Mouse (Mus musculus): ENCODE measurements around the gene Mitf. TPM values are rescaled to one million over a fixed set of nuclear protein-coding genes. Genes with fewer than 3 reads are reported as not detected.
A peak's percentile ranks its signal among the peaks of the same experiment; 100 is the strongest.

Mitf gene
- polyA plus RNA-seq, 1 experiment: 6.1 TPM

DNA sequence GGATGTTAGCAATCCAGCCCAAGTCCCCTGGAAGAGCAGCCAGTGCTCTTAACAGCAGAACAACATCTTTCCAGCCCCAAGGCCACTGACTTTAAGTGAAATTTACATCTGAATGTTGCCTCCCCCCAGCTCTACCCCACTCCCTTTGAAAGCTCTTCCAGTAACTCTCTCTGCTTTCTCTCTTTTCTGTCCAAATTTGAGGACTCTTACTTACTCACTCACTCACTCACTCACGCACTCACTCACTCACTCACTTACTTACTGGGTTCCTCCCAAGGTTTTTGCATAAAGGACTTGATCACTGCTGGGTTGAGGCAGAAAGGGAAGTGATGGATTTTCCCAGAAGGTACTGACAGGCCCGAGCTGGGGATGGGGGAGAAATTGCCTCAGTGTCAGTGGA lies 154.9 kb downstream of the Mitf start:
- no peaks in the 10 kb centered on the region for H3K4me1 ChIP-seq (ENCODE audit: control insufficient read depth, insufficient read depth, low read length)
- no peak overlapping the region for H3K4me3 ChIP-seq (replicated peaks; ENCODE audit: extremely low read depth, low read depth, low read length)
- DNase-seq: no peak
- 60% methylated on average over 2 of the region's 2 CpGs for WGBS
- TF ChIP-seq POLR2A (IDR thresholded peaks at IDR 0.05; ENCODE audit: borderline replicate concordance, extremely low read depth, low read depth, low read length): no peak
- TF ChIP-seq CTCF (IDR thresholded peaks at IDR 0.05; ENCODE audit: insufficient read depth, low read length): no peak

DNA sequence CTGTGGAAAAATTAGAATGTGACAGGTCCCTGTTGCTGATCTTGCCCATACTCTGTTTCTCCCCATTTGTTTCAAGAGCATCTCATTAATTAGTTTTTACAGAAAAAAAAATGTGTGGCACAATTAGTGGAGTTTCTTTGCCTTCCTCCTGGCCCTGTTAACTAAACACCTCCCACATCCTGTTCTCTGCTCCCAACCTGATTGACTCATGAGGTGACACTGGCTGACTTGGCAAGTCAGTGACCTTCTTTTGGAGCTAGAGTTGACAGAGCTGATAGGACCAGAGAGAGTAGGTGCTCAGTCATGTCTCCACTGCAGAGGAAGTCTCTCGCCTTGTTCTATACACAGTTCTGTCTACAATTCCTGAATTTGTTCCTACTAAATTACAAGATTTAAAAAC lies 155.5 kb downstream of the Mitf start:
- Histone ChIP-seq H3K4me3 (replicated peaks; ENCODE audit: extremely low read depth, low read depth, low read length) (no peak overlapping the region), H3K4me1 (ENCODE audit: control insufficient read depth, insufficient read depth, low read length) (no peaks in the 10 kb centered on the region)
- WGBS: 55% methylated on average over 1 of the region's 1 CpGs
- DNase-seq: no peak
- TF ChIP-seq POLR2A (IDR thresholded peaks at IDR 0.05; ENCODE audit: borderline replicate concordance, extremely low read depth, low read depth, low read length) (no peak), CTCF (IDR thresholded peaks at IDR 0.05; ENCODE audit: insufficient read depth, low read length) (no peak)

DNA sequence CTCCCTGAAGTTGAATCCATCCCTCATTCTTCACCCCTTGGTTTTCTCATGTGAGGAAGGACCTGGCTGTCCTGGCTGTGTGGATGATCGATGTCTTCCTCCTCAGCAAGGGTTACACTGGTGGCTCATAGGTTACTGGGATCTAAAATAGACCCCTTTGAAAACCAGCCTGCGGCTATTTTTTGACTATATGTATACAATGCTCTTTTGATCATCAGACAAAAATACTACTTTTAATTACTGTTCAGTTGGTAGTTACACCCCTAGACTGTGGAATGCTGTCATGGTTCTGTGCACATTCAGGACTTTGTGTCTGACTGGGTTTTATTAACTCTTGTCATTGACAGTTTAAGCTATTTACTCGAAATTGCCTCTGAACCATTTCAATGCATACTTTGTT lies 157.9 kb downstream of the Mitf start:
- DNase-seq: no peak
- no peak for TF ChIP-seq CTCF (IDR thresholded peaks at IDR 0.05; ENCODE audit: insufficient read depth, low read length)
- TF ChIP-seq POLR2A (IDR thresholded peaks at IDR 0.05; ENCODE audit: borderline replicate concordance, extremely low read depth, low read depth, low read length): no peak
- H3K4me3 ChIP-seq (replicated peaks; ENCODE audit: extremely low read depth, low read depth, low read length): no peak overlapping the region
- WGBS: 64% methylated on average over 3 of the region's 3 CpGs
- no peaks in the 10 kb centered on the region for H3K4me1 ChIP-seq (ENCODE audit: control insufficient read depth, insufficient read depth, low read length)

DNA sequence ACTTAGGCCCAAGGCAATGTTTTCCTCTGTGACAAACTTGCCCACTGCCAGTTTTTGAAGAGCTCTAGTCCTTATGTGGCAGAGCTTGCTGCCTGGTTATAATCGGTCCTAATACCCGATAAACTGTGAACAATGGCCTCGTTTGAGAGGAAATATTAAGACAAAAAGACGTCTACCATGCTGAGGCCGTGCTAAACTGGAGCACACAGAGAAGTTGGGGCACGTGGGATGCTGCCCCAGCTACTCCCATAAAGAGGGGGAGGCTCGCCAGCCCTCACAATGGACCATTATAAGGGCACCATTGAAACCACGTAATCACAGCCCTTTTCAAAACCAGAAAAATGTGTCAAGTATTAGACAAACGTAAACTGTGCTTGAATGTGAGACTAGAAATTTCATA lies 174.8 kb downstream of the Mitf start:
- no peak for DNase-seq
- H3K4me1 ChIP-seq (ENCODE audit: control insufficient read depth, insufficient read depth, low read length): peaks cover 2% of the 10 kb centered on the region; the same call in 1 of the 2 replicates
- H3K4me3 ChIP-seq (replicated peaks; ENCODE audit: extremely low read depth, low read depth, low read length): no peak overlapping the region
- TF ChIP-seq POLR2A (IDR thresholded peaks at IDR 0.05; ENCODE audit: borderline replicate concordance, extremely low read depth, low read depth, low read length) (no peak), CTCF (IDR thresholded peaks at IDR 0.05; ENCODE audit: insufficient read depth, low read length) (no peak)
- WGBS: 68% methylated on average over 9 of the region's 9 CpGs

DNA sequence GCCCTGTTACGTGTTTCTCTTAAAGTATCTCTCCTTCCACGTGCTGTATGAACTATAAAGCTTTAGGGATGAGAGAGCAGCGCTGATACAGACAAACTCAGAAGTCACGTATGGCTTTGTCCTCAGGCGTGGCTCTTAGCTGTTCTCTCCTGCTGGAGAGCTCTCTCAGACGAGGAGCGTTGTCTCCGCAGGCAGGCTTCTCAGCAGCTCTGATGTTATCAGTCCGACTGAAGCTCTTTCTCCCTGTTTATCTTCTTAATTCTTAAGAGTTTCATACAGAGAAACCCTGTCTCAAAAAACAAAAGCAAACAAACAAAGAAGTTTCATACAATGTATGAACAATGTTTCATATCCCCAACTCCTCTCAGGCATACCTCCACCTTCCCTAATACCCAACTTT lies 178.8 kb downstream of the Mitf start:
- WGBS: 69% methylated on average over 9 of the region's 9 CpGs
- TF ChIP-seq POLR2A (IDR thresholded peaks at IDR 0.05; ENCODE audit: borderline replicate concordance, extremely low read depth, low read depth, low read length) (no peak), CTCF (IDR thresholded peaks at IDR 0.05; ENCODE audit: insufficient read depth, low read length) (no peak)
- DNase-seq: no peak
- Histone ChIP-seq H3K4me3 (replicated peaks; ENCODE audit: extremely low read depth, low read depth, low read length) (no peak overlapping the region), H3K4me1 (ENCODE audit: control insufficient read depth, insufficient read depth, low read length) (no peaks in the 10 kb centered on the region)

DNA sequence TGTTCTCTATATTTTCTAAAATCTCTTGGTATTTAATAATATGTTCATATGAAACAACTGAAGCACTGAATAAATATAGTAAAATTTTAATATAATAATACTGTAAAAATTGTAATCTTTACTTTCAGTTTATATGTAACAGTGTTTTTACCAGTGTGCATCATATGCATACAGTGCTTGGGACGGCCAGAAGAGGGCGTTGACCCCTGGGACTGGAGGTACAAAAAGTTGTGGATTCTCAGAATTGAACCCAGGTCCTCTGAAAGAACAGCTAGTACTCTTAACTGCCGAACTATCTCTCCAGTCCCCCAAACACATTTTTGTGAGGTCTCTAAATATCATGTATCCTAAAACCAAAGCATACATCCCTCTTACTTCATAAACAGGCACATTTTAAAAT lies 179.6 kb downstream of the Mitf start:
- no peaks in the 10 kb centered on the region for H3K4me1 ChIP-seq (ENCODE audit: control insufficient read depth, insufficient read depth, low read length)
- WGBS: 79% methylated on average over 3 of the region's 3 CpGs
- DNase-seq: no peak
- no peak for TF ChIP-seq POLR2A (IDR thresholded peaks at IDR 0.05; ENCODE audit: borderline replicate concordance, extremely low read depth, low read depth, low read length)
- no peak for TF ChIP-seq CTCF (IDR thresholded peaks at IDR 0.05; ENCODE audit: insufficient read depth, low read length)
- H3K4me3 ChIP-seq (replicated peaks; ENCODE audit: extremely low read depth, low read depth, low read length): no peak overlapping the region

DNA sequence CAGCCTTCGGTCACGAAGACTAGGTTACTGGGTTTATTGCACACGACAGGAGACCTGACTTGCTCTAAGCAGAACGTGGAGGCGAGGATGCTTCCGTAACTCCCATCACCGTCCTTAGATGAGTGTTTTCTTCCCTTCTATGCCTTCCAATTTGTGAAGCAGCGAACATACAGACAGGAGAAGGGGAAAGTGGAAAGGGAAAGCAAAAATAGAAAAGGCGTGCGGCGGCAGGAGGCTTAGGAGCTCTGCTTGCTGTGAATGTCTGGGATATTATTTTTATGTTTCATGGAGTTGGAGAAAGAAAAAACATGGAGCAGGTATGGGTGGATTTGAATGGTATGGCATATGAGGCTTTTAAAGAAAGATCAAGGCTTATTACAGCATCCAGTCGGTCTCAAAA lies 186.7 kb downstream of the Mitf start:
- no peak for TF ChIP-seq CTCF (IDR thresholded peaks at IDR 0.05; ENCODE audit: insufficient read depth, low read length)
- 93% methylated on average over 12 of the region's 12 CpGs for WGBS

DNA sequence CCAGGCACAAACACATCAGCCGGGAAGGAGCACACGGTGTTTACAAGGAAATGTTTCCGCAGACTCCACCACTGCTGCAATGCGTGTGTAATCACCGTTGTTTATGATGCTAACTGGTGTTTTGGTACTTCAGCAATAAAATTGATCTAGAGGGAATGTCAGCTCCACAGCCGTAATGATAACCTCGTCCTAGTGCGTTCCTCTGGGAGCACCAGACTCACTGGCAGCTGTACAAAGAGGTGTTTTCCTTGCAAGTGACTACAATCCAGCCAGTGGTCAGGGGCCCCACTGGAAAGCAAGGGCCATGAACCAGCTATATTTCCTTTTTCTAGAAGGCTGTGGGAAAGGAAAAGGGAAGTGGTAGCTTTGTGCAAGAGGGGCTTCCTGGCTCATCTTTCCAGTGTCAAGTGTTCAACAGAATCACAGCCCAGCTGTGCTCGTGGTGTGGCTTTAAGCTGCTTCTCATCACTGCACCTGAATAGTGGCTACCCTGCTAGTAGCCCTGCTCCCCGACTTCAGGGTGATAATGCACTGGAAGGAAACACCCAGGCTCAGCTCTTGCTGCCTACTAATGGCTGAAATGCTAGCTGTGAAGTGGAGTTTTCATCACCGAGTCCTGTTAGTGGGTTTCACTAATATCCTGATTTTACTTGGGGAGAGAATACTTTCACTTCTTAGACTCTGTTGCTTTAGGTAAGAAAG lies 188.9 kb downstream of the Mitf start:
- no peak for TF ChIP-seq CTCF (IDR thresholded peaks at IDR 0.05; ENCODE audit: insufficient read depth, low read length)
- no peak for TF ChIP-seq POLR2A (IDR thresholded peaks at IDR 0.05; ENCODE audit: borderline replicate concordance, extremely low read depth, low read depth, low read length)
- Histone ChIP-seq H3K4me1 (ENCODE audit: control insufficient read depth, insufficient read depth, low read length) (no peaks in the 10 kb centered on the region), H3K4me3 (replicated peaks; ENCODE audit: extremely low read depth, low read depth, low read length) (no peak overlapping the region)
- no peak for DNase-seq
- WGBS: 64% methylated on average over 11 of the region's 11 CpGs

More for the DNA sequence above, 186.7 kb downstream of the Mitf start:
- no peak for DNase-seq
- Histone ChIP-seq H3K4me1 (ENCODE audit: control insufficient read depth, insufficient read depth, low read length) (no peaks in the 10 kb centered on the region), H3K4me3 (replicated peaks; ENCODE audit: extremely low read depth, low read depth, low read length) (no peak overlapping the region)

DNA sequence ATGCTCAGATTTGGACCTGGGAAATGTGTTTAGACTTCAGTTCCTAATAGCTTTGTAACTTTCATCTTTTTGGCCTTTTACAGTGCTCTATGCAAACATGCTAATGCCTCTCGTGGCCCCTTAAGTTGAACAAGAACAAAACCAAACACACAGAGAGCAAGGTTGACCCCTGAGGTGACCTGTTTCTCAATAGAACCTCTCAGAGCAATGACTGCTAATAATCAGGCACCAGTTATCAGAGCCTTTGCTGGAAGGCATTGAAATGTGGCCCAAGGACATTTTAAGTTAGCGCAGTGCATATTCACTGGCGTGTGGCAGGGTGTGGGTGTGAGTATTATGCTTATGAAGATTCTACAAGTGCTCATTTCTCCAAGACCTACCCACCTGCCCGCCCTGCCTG lies 194.7 kb downstream of the Mitf start:
- no peak for TF ChIP-seq CTCF (IDR thresholded peaks at IDR 0.05; ENCODE audit: insufficient read depth, low read length)
- TF ChIP-seq POLR2A (IDR thresholded peaks at IDR 0.05; ENCODE audit: borderline replicate concordance, extremely low read depth, low read depth, low read length): no peak
- DNase-seq: peak; percentile 34
- WGBS: 53% methylated on average over 4 of the region's 4 CpGs

DNA sequence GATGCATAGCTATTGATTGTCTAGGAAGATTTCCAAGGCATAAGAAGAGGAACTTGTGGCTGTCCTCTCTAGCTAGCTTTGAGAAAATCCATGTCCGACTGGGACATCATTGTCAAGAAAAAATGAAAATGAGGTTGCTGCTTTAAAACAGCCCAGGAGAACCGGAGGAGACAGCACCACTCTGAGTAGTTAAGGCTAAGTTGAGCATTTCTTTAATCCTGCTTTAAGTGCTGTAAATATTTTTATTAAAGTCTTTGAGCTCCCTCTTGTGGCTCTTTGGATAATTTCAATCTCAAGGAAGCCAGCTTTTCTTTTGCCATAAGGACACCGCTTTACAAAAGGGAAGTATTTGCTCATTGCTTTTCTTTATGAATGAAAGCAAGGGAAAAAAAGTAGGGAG lies 196.3 kb downstream of the Mitf start:
- Histone ChIP-seq H3K4me1 (ENCODE audit: control insufficient read depth, insufficient read depth, low read length) (no peaks in the 10 kb centered on the region), H3K4me3 (replicated peaks; ENCODE audit: extremely low read depth, low read depth, low read length) (no peak overlapping the region)
- TF ChIP-seq POLR2A (IDR thresholded peaks at IDR 0.05; ENCODE audit: borderline replicate concordance, extremely low read depth, low read depth, low read length) (no peak), CTCF (IDR thresholded peaks at IDR 0.05; ENCODE audit: insufficient read depth, low read length) (no peak)
- 16% methylated on average over 3 of the region's 3 CpGs for WGBS
- DNase-seq: no peak

More for the DNA sequence above, 194.7 kb downstream of the Mitf start:
- no peaks in the 10 kb centered on the region for H3K4me1 ChIP-seq (ENCODE audit: control insufficient read depth, insufficient read depth, low read length)
- H3K4me3 ChIP-seq (replicated peaks; ENCODE audit: extremely low read depth, low read depth, low read length): no peak overlapping the region
